Mouse (Mus musculus) bone marrow, adult 2 months (tissue): ENCODE measurements around the gene Ust.

Source experiments
- CTCF ChIP-seq: fragments of 200-500 bp; IDR thresholded peaks from 2 replicates; pipeline ENCODE4 v1.5.1; 2011; ENCODE audit warnings: low read length, control low read depth; ENCODE audit not compliant: control insufficient read depth, insufficient read depth
- POLR2A ChIP-seq: fragments of 200-500 bp; IDR thresholded peaks from 2 replicates; pipeline ENCODE4 v1.6.1; 2011; ENCODE audit warnings: low read depth, mild to moderate bottlenecking, control low read depth, low read length, borderline replicate concordance; ENCODE audit not compliant: control insufficient read depth

DNA sequence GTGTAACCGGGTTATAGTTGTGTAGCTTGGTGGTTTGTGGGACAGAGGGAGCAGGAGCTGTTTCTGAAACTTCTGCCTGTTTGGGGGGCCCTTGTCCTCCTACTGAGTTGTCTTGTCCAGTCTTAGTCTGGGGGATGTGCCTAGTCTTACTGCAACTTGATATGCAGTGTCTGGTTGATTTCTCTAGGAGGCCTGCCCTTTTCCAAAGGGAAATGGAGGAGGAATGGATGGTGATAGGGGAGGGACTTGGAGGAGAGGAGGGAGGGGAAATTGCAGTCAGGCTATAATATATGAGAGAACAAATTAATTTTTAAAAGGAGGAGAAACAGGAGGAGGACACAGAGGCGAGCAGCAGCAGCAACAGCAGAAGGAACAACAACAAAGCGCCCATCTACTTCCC lies 4.9 kb downstream of the Ust start:
- TF ChIP-seq CTCF, result no peak
- no peak for TF ChIP-seq POLR2A
